Mouse (Mus musculus): ENCODE measurements around the gene Hs2st1. TPM values are rescaled to one million over a fixed set of nuclear protein-coding genes. Genes with fewer than 3 reads are reported as not detected.
A peak's percentile ranks its signal among the peaks of the same experiment; 100 is the strongest.

Hs2st1 gene
- total and polyA plus RNA-seq, 3 experiments: 17.6 to 36.4 (median 29.7) TPM

DNA sequence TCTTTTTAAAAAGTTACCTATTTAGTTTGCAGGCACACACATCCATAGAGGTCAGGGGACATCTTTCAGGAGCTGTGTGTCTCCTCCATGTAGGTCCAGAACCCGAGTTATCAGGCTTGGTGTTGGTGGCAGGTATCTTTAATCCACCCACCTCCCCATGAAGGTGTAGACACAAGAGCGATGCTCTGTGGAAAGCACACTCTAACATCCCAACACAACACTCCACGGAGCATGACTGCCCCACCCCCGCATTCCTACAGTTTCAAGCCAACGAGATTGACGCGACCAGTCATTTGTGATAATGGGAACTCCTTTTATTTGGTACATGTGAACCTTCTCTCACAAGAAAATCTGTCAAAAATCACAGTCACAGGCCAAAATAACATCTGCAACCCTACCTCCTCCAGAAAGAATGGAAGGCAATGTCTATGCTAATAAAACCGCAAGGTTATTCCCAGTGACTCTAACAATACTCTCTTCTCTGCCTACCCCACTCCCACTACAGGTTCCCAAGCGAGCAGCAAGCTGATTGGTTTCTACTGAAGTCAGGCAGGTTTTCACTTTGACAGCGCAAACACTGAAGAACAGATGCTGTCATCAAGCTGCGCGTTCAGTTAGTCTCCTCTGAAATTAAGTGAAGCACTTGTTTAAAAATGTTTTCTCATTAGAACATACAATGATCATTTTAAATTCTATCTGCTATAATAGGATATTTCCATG is 92.1 kb downstream of the Hs2st1 start (continued):
- TF ChIP-seq MXI1 (IDR thresholded peaks at IDR 0.05; ENCODE audit: low read depth, low read length) (peak; percentile 46; the same call in 1 of the 2 replicates), E2F4 (IDR thresholded peaks at IDR 0.05; ENCODE audit: insufficient replicate concordance, low read depth, low read length) (no peak), MEF2A (IDR thresholded peaks at IDR 0.05; ENCODE audit: borderline replicate concordance, low read depth, low read length) (peak; percentile 90), UBTF (IDR thresholded peaks at IDR 0.05; ENCODE audit: low read depth, low read length) (no peak), TBP (conservative IDR thresholded peaks at IDR 0.05; ENCODE audit: low read depth, low read length) (no peak), ZC3H11A (IDR thresholded peaks at IDR 0.05; ENCODE audit: low read depth, low read length) (no peak), PAX5 (IDR thresholded peaks at IDR 0.05; ENCODE audit: low read length) (no peak), MYC (IDR thresholded peaks at IDR 0.05; ENCODE audit: low read depth, low read length) (no peak), USF2 (conservative IDR thresholded peaks at IDR 0.05; ENCODE audit: low read depth, low read length) (no peak), MAFK (IDR thresholded peaks at IDR 0.05; ENCODE audit: insufficient replicate concordance, low read length) (peak; percentile 59; the same call in 1 of the 2 replicates), RAD21 (IDR thresholded peaks at IDR 0.05; ENCODE audit: low read depth, low read length) (no peak; the same call in 1 of the 2 replicates)

DNA sequence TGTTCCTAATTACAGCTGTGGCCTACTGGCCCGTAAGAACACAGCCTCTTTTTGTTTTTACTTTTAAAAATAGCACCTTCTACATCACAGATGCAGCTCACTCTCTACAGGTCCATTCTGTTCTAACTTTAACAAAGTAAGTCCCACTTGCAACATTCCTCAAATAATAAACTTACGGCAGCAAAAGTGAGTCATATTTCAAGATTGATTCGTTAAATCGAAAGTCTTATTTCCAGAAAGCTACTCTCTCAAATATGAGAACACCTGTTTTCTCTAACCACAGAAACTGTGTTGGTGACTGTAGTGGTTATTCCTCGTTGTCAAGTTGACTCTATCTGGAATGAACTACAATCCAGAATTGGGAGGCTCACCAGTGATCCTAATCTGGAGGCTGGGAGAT is 94.1 kb downstream of the Hs2st1 start:
- Histone ChIP-seq H3K4me1 (ENCODE audit: control insufficient read depth in 1 of 2, insufficient read depth in 2 of 2) (peaks cover 29 to 81% of the 10 kb centered on the region in 2 experiments), H3K36me3 (replicated peaks in 1 of 2; ENCODE audit: control insufficient read depth in 1 of 2, insufficient read depth in 1 of 2, low read length in 1 of 2) (peaks cover 0 to 10% of the 10 kb centered on the region in 2 experiments), H3K4me2 (ENCODE audit: insufficient read depth, low read depth, poor library complexity, severe bottlenecking) (peak overlapping the region; percentile 66), H3K27ac (ENCODE audit: insufficient read depth, low read depth) (no peak overlapping the region), H3K4me3 (replicated peaks in 1 of 3; ENCODE audit: low read depth in 2 of 3, low read length in 2 of 3, poor library complexity in 1 of 3) (no peak overlapping the region), H3K79me2 (replicated peaks; ENCODE audit: control insufficient read depth, extremely low read depth, insufficient read depth, poor library complexity, severe bottlenecking) (peaks cover 2% of the 10 kb centered on the region; the same call in 1 of the 2 replicates), H3K27me3 (replicated peaks) (no peaks in the 10 kb centered on the region), H3K9ac (ENCODE audit: insufficient read depth, low read depth) (no peak overlapping the region), H3K9me3 (replicated peaks; ENCODE audit: low read length) (peaks cover 2% of the 10 kb centered on the region)
- peak; percentile 65 for DNase-seq (ENCODE audit: extremely low read depth)
- no peak for TF ChIP-seq TBP (conservative IDR thresholded peaks at IDR 0.05; ENCODE audit: low read depth, low read length)
- TF ChIP-seq ZNF384 (IDR thresholded peaks at IDR 0.05; ENCODE audit: low read depth, low read length): peak; percentile 60; the same call in 1 of the 2 replicates
- peak; percentile 94 for TF ChIP-seq TCF12 (IDR thresholded peaks at IDR 0.05; ENCODE audit: low read depth, low read length)
- TF ChIP-seq JUN (IDR thresholded peaks at IDR 0.05; ENCODE audit: insufficient read depth, low read depth, low read length): peak; percentile 92
- TF ChIP-seq RAD21 (IDR thresholded peaks at IDR 0.05; ENCODE audit: low read depth, low read length): no peak
- peak; percentile 99 for TF ChIP-seq RCOR1 (conservative IDR thresholded peaks at IDR 0.05; ENCODE audit: low read depth, low read length)
- peak; percentile 71 for TF ChIP-seq CHD2 (IDR thresholded peaks at IDR 0.05; ENCODE audit: low read length)
- TF ChIP-seq EP300 (IDR thresholded peaks at IDR 0.05; ENCODE audit: low read length): peak; percentile 98
- peak; percentile 87 for TF ChIP-seq MAFK (IDR thresholded peaks at IDR 0.05; ENCODE audit: insufficient replicate concordance, low read length)
- TF ChIP-seq SIN3A (IDR thresholded peaks at IDR 0.05; ENCODE audit: low read length): peak; percentile 63; the same call in 1 of the 2 replicates
- peak; percentile 93 for TF ChIP-seq ETS1 (conservative IDR thresholded peaks at IDR 0.05; ENCODE audit: low read depth, low read length)
- no peak for TF ChIP-seq USF1 (IDR thresholded peaks at IDR 0.05; ENCODE audit: low read depth, low read length)
- peak; percentile 65; the same call in 1 of the 2 replicates for TF ChIP-seq MAZ (IDR thresholded peaks at IDR 0.05; ENCODE audit: low read depth, low read length)
- TF ChIP-seq BHLHE40 (IDR thresholded peaks at IDR 0.05; ENCODE audit: low read depth, low read length): peak; percentile 90
- TF ChIP-seq IRF4 (IDR thresholded peaks at IDR 0.05; ENCODE audit: low read depth, low read length): peak; percentile 98
- no peak for TF ChIP-seq POLR2A (IDR thresholded peaks at IDR 0.05; ENCODE audit: low read depth, low read length)
- peak; percentile 27; the same call in 1 of the 2 replicates for TF ChIP-seq MAX (IDR thresholded peaks at IDR 0.05; ENCODE audit: low read length)
- TF ChIP-seq MXI1 (IDR thresholded peaks at IDR 0.05; ENCODE audit: low read depth, low read length): peak; percentile 36; the same call in 1 of the 2 replicates
- TF ChIP-seq ELF1 (IDR thresholded peaks at IDR 0.05; ENCODE audit: low read depth, low read length): no peak
- no peak for TF ChIP-seq CHD1 (IDR thresholded peaks at IDR 0.05; ENCODE audit: low read depth, low read length)
- TF ChIP-seq CTCF (conservative IDR thresholded peaks at IDR 0.05 in 1 of 2, IDR thresholded peaks at IDR 0.05 in 1 of 2; ENCODE audit: low read depth in 2 of 2, low read length in 2 of 2): no peak
- TF ChIP-seq USF2 (conservative IDR thresholded peaks at IDR 0.05; ENCODE audit: low read depth, low read length): no peak
- TF ChIP-seq MEF2A (IDR thresholded peaks at IDR 0.05; ENCODE audit: borderline replicate concordance, low read depth, low read length): peak; percentile 94
- TF ChIP-seq MYC (IDR thresholded peaks at IDR 0.05; ENCODE audit: low read depth, low read length): 0 out of 2 replicates have a peak, but pooled peaks have one; percentile 51
- peak; percentile 93 for TF ChIP-seq JUND (conservative IDR thresholded peaks at IDR 0.05; ENCODE audit: low read depth, low read length)
- TF ChIP-seq KAT2A (IDR thresholded peaks at IDR 0.05; ENCODE audit: insufficient replicate concordance, low read length): no peak
- dilution Hi-C loops (cut with MboI; ENCODE audit: extremely low pct_ligation_motif_present, extremely low pct_unique_long_range_greater_than_20kb, low sequenced_read_pairs) (no loop called here), in situ Hi-C loops (cut with MboI; ENCODE audit: low pct_ligation_motif_present, low pct_unique_long_range_greater_than_20kb, low sequenced_read_pairs) (no loop called here)

Measured in CH12.LX (cell line).